Mouse (Mus musculus) spleen, adult 2 months (tissue): Measurements from ENCODE around the gene Tenm2. TPM values are rescaled to one million over a fixed set of nuclear protein-coding genes. Genes with fewer than 3 reads are reported as not detected.

Source experiments
- DNase-seq, 2 experiments: peaks; one replicate each; pipeline versions ENCODE4 v3.0.0 to v3.0.0-alpha.2; 2012 to 2021; ENCODE audit warnings: low spot score in 2 of 2, low read depth in 1 of 2
- H3K27ac ChIP-seq: fragments of 200-500 bp; 2 replicates; pipeline ENCODE4 v1.5.1; 2012; ENCODE audit warnings: low read length, inconsistent platforms; ENCODE audit not compliant: insufficient read depth
- H3K27me3 ChIP-seq: fragments of 200-500 bp; 2 replicates; pipeline ENCODE4 v1.6.1; 2012; ENCODE audit warnings: mild to moderate bottlenecking, moderate library complexity, low read length, inconsistent platforms; ENCODE audit not compliant: control insufficient read depth, insufficient read depth
- H3K36me3 ChIP-seq: fragments of 200-500 bp; 2 replicates; pipeline ENCODE4 v1.6.1; 2012; ENCODE audit warnings: mild to moderate bottlenecking, low read length, inconsistent platforms; ENCODE audit not compliant: control insufficient read depth, insufficient read depth
- H3K4me1 ChIP-seq: fragments of 200-500 bp; 2 replicates; pipeline ENCODE4 v1.6.1; 2011; ENCODE audit warnings: inconsistent platforms; ENCODE audit not compliant: control insufficient read depth, insufficient read depth, insufficient read length
- H3K4me3 ChIP-seq: fragments of 200-500 bp; 2 replicates; pipeline ENCODE4 v1.5.1; 2011; ENCODE audit warnings: mild to moderate bottlenecking, inconsistent platforms; ENCODE audit not compliant: insufficient read depth, insufficient read length; ENCODE audit errors: extremely low read depth
- CTCF ChIP-seq: fragments of 200-500 bp; IDR thresholded peaks from 2 replicates; pipeline ENCODE4 v1.5.1; 2011; ENCODE audit warnings: mild to moderate bottlenecking, inconsistent platforms; ENCODE audit not compliant: insufficient read depth, insufficient read length, insufficient replicate concordance; ENCODE audit errors: extremely low read depth
- POLR2A ChIP-seq: fragments of 200-500 bp; IDR thresholded peaks from 2 replicates; pipeline ENCODE4 v1.6.1; 2011; ENCODE audit warnings: low read depth, low read length, inconsistent platforms
- WGBS: fragments of 180-500 bp; shearing (Covaris S2); methylation state at CpG from one replicate; pipeline ENCODE4 v1.1.7; 2018; 5-methylcytosine and 5-hydroxymethylcytosine counted together
- polyA plus RNA-seq: library from polyadenylated mRNA; depleted of rRNA; stranded (reverse); fragments of >200 nt; gene quantifications from 2 replicates; pipeline ENCODE4 v1.2.3, GENCODE M21; 2012

Tenm2 gene
- polyA plus RNA-seq, 1 experiment: 0.06 TPM

GRCm38 (mm10) chr11:36172520-36172919, 1063.2 kb downstream of the Tenm2 start:
- TF ChIP-seq CTCF: no peak
- TF ChIP-seq POLR2A: no peak
- 71% methylated on average over 6 of the region's 6 CpGs for WGBS
- H3K27ac ChIP-seq: no peak overlapping the region

GRCm38 (mm10) chr11:36171991-36172390, 1063.8 kb downstream of the Tenm2 start:
- H3K27me3 ChIP-seq: no peaks in the 10 kb centered on the region
- no peaks in the 10 kb centered on the region for H3K36me3 ChIP-seq
- 87% methylated on average over 7 of the region's 7 CpGs for WGBS
- H3K4me3 ChIP-seq: no peak overlapping the region
- TF ChIP-seq POLR2A: no peak
- no peak for TF ChIP-seq CTCF
- DNase-seq: no peak
- no peaks in the 10 kb centered on the region for H3K4me1 ChIP-seq
- H3K27ac ChIP-seq: no peak overlapping the region

More at GRCm38 (mm10) chr11:36172520-36172919, 1063.2 kb downstream of the Tenm2 start:
- no peaks in the 10 kb centered on the region for H3K36me3 ChIP-seq
- no peak for DNase-seq
- H3K4me1 ChIP-seq: no peaks in the 10 kb centered on the region
- H3K27me3 ChIP-seq: no peaks in the 10 kb centered on the region
- no peak overlapping the region for H3K4me3 ChIP-seq

DNA sequence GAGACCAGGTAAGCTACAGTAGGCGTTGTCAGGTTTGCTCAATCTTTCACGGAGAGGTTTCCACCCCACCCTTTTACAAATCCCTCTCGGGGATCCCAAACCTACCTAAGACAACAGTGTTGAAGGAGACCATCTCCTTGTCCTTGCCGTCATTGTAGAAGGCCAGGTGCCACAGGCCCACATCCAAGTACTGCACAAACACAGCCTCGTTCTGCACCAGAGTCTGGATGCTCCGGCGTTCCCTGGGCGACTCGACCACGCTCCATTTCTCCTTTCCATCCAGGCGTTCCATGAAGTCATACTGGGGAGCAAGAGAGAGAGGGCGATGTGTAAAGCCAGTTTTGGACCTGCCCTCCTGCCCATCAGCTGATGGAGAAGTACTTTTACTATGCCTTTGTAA, 1064.5 kb downstream of the Tenm2 start:
- Histone ChIP-seq H3K27me3 (no peaks in the 10 kb centered on the region), H3K4me1 (no peaks in the 10 kb centered on the region), H3K4me3 (no peak overlapping the region), H3K27ac (no peak overlapping the region), H3K36me3 (no peaks in the 10 kb centered on the region)
- WGBS: 93% methylated on average over 12 of the region's 12 CpGs
- TF ChIP-seq POLR2A (no peak), CTCF (no peak)
- DNase-seq: no peak

GRCm38 (mm10) chr11:36169738-36170137, 1066.0 kb downstream of the Tenm2 start:
- Histone ChIP-seq H3K27me3 (no peaks in the 10 kb centered on the region), H3K36me3 (no peaks in the 10 kb centered on the region), H3K4me3 (no peak overlapping the region), H3K27ac (no peak overlapping the region), H3K4me1 (no peaks in the 10 kb centered on the region)
- WGBS: 91% methylated on average over 4 of the region's 4 CpGs
- no peak for TF ChIP-seq POLR2A
- TF ChIP-seq CTCF: no peak
- no peak for DNase-seq

GRCm38 (mm10) chr11:36168921-36169537, 1066.7 kb downstream of the Tenm2 start:
- 79% methylated on average over 6 of the region's 6 CpGs for WGBS
- H3K27me3 ChIP-seq: no peaks in the 10 kb centered on the region
- H3K4me1 ChIP-seq: no peaks in the 10 kb centered on the region
- no peak overlapping the region for H3K4me3 ChIP-seq
- TF ChIP-seq POLR2A: no peak
- no peak for TF ChIP-seq CTCF
- no peak for DNase-seq
- H3K36me3 ChIP-seq: no peaks in the 10 kb centered on the region
- no peak overlapping the region for H3K27ac ChIP-seq

DNA sequence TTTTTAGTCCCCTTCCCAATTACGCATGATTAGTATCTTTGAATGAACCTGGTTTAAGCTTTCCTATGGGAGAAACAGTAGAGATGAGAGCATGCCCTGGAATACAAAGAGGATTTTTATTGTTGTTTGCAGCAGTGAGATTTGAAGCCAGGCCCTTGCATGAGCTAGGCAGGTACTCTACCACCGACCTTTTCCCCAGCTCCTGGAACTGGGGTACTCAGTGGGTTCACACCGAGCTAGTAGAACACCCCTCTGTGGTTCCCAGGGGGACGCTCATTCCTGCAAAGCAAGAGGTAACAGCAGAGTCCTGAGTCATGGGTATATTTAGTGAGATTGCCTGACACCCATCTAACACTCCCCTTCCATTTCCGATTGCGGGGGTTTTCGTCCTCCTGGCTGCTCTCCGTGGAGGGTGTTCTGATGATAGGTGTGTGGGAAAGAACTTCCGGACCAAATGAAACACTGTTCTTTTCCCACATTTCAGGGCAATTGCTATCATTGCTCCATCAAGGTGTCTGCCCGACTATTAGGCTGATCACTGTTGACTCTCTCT, 1067.9 kb downstream of the Tenm2 start:
- TF ChIP-seq CTCF (no peak), POLR2A (no peak)
- H3K27me3 ChIP-seq: no peaks in the 10 kb centered on the region
- no peak overlapping the region for H3K4me3 ChIP-seq
- no peaks in the 10 kb centered on the region for H3K4me1 ChIP-seq
- no peak overlapping the region for H3K27ac ChIP-seq
- DNase-seq: no peak
- no peaks in the 10 kb centered on the region for H3K36me3 ChIP-seq
- WGBS: 86% methylated on average over 10 of the region's 10 CpGs

DNA sequence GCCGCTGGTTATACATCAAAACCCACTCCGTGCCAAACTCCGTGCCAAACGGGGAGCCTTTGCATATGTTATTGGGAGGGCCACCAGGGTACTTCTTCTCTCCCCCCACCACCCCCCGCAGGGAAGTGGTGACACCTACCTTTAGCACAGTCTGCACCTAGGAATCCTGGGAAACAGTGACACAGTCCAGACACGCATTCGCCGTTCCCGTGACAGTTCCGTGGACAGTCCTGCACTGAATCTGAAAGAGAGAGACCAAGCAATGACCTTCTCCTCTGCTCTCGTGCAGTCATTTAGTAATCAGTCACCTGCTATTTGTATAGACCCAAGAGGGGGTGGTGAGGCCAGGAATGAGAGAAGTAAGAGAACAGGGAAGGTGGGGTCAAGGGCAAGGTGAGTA, 1072.2 kb downstream of the Tenm2 start:
- TF ChIP-seq CTCF: no peak
- Histone ChIP-seq H3K27me3 (no peaks in the 10 kb centered on the region), H3K27ac (no peak overlapping the region), H3K36me3 (no peaks in the 10 kb centered on the region), H3K4me1 (no peaks in the 10 kb centered on the region), H3K4me3 (no peak overlapping the region)
- 90% methylated on average over 11 of the region's 11 CpGs for WGBS
- no peak for DNase-seq
